Comparison of ENCODE assay signal across 9 mouse cellular contexts in genomic region chr1:186474844-186475243, GRCm38 (mm10).
DNase-seq lines count a peak whose midpoint lies in the region; ATAC-seq and TF ChIP-seq lines count a peak whose summit lies in the region.
"Had no signal": no experiment of that assay in that cellular context is flagged by ENCODE, and none has a peak within 500 bp of the region (broad histone marks: within the 10 kb centered on the region; RNA-seq: fewer than 3 reads in every experiment).

No protein-coding gene starts in this region.

- intact Hi-C loops in left cerebral cortex, postnatal 25 days (cut with DNase I): no loop called here
- intact Hi-C loops in gastrocnemius, postnatal 14 days (cut with DNase I; ENCODE audit: low total_unique reads): no loop called here

- no peak overlapping the region for H3K4me2 ChIP-seq in lung, postnatal 0 days (replicated peaks; ENCODE audit: low read depth, low read length)

- TF ChIP-seq CTCF in lung, postnatal 0 days (IDR thresholded peaks at IDR 0.05): no peak

- peak; percentile 52 to 74 for DNase-seq in cerebellum, postnatal 14 days
- no peak for DNase-seq in cerebellum, adult 9-11 months
- peak; percentile 53 to 77 for DNase-seq in left cerebral cortex, postnatal 25 days (ENCODE audit: low spot score in 2 of 2)
- peak; percentile 72 to 79 for DNase-seq in right cerebral cortex, postnatal 10 days (ENCODE audit: low spot score in 2 of 2)
- DNase-seq in gastrocnemius, postnatal 14 days: no peak
- DNase-seq in kidney, adult 11 months: no peak
- DNase-seq in lung, postnatal 0 days (ENCODE audit: low spot score): no peak
- DNase-seq: kidney, postnatal 25 days had no signal

- no peak for TF ChIP-seq EP300 in lung, postnatal 0 days (IDR thresholded peaks at IDR 0.05)

- no peak overlapping the region for H3K4me3 ChIP-seq in lung, postnatal 0 days (ENCODE audit: low read depth, low read length)

- no peaks in the 10 kb centered on the region for H3K27me3 ChIP-seq in lung, postnatal 0 days (replicated peaks; ENCODE audit: insufficient read depth, low read length)

- H3K9me3 ChIP-seq in lung, postnatal 0 days (ENCODE audit: low read length): no peaks in the 10 kb centered on the region

- H3K9ac ChIP-seq in lung, postnatal 0 days (replicated peaks; ENCODE audit: low read depth): no peak overlapping the region

- H3K4me1 ChIP-seq in lung, postnatal 0 days (ENCODE audit: insufficient read depth, low read depth, low read length): no peaks in the 10 kb centered on the region

- no peak overlapping the region for H3K27ac ChIP-seq in lung, postnatal 0 days (ENCODE audit: low read length)

- peak; percentile 94 for ATAC-seq in frontal cortex, adult (ENCODE audit: low TSS enrichment)
- ATAC-seq in lung, postnatal 0 days: no peak

- 66% methylated on average over 2 of the region's 2 CpGs for WGBS in lung, postnatal 0 days

- H3K36me3 ChIP-seq in lung, postnatal 0 days (ENCODE audit: insufficient read depth, low read length): no peaks in the 10 kb centered on the region

Comparison
In these comparisons a context has a peak if more than half of its experiments do, and no peak if none do; other contexts are left out.
1. DNase-seq: peak in cerebellum, postnatal 14 days (2 of 2), left cerebral cortex, postnatal 25 days (2 of 2) and right cerebral cortex, postnatal 10 days (2 of 2); none in cerebellum, adult 9-11 months (single experiment), gastrocnemius, postnatal 14 days (single experiment), kidney, adult 11 months (single experiment) and lung, postnatal 0 days (single experiment).